Mouse (Mus musculus): ENCODE measurements around the gene Lamb2.

GRCm38 (mm10) chr9:108469845-108470244 is 9.7 kb upstream of the Lamb2 start:
- TF ChIP-seq CTCF (IDR thresholded peaks at IDR 0.05; ENCODE audit: extremely low read depth, insufficient read depth, insufficient read length, insufficient replicate concordance) (no peak), POLR2A (IDR thresholded peaks at IDR 0.05; ENCODE audit: low read depth, low read length) (no peak)

Data from spleen, adult 2 months (tissue).